Mouse (Mus musculus): ENCODE results near the gene Fgf8.

The Fgf8 gene

DNA sequence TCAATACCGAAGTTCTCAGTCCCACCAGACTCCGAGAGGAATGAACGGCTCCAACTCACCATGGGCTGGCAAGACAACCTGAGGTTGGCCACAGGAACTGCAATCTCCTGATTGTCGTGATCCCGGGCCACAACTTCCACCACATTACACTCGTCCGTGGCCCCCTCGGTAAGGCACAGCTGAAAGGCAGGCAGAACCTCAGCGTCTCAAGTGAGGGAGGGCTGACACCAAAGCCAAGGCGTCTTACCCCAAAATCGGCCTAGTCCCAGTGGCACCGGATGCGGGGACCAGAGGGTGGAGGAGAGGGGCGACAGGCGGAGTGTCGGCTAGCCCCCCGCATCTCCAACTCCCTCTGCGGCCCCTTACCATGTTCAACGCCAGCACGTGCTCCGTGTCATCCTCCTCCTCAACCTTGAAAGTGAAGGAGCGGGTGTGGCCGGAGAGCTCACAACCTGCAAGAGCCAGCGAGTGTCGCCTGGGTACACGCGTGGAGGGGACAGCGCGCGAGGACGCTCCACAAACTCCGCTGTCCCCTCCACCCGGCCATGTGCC is 6.1 kb upstream of the Fgf8 start:
- DNase-seq (ENCODE audit: low spot score in 2 of 2): no peak

DNA sequence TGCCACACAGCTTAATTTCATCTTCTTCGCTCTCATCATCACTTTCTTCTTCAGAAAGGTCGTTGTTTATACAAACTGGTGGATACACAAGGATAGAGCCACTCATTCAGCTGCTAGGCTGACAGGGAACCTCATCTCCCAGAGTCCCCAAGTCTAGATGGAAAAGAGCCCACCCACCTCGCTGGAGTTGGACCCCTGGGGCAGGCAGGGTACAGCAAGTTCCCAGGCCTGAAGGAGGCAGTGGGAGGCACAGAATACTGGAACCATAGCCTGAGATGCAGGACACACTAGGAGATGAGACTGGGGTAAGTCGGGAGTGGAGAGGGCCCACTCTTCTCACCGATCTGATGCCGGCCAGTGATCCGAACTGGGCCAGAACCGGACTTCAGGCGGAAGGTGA is 5.5 kb upstream of the Fgf8 start:
- no peak for DNase-seq (ENCODE audit: low spot score in 2 of 2)

DNA sequence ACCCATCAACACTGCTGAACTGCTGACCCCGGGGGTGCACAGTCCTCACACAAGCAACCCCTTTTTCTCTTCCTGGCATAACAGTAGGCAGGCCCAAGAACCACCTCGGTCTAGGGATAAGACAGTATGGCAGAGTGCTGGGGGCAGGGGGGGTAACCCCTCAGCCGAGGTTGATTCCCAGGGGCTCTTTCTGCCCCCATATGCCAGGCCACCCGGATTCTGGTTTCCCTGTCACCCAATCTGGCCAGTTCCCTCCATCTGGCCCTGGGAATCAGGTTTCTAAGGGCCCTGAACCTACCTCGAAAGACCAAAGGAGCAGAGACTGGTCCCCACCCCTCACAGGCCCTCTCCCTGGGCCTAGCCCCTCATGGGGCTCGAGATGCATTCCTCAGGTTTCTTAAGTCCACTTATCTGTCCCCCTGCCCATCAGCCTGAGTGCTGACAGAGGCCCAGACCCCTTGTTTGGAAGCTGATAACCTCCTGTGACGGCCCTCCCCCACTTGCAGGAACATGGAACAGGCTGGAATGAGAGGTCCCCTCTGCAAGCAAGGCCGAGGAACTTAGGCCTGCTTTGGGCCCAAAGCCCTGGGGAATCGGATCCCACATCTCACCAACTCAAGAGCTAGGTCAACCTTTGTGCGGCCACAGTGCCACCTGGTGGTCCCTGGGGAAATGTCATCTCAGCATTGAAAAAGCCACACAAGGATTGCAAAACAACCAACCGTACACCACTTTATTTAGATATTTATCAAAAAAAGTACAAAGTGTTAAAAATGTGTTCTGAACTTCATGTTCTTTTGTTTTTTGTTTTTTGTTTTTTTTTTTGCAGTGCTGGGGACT is 4.5 kb upstream of the Fgf8 start:
- DNase-seq (ENCODE audit: low spot score in 2 of 2): peak; percentile 77 to 86

DNA sequence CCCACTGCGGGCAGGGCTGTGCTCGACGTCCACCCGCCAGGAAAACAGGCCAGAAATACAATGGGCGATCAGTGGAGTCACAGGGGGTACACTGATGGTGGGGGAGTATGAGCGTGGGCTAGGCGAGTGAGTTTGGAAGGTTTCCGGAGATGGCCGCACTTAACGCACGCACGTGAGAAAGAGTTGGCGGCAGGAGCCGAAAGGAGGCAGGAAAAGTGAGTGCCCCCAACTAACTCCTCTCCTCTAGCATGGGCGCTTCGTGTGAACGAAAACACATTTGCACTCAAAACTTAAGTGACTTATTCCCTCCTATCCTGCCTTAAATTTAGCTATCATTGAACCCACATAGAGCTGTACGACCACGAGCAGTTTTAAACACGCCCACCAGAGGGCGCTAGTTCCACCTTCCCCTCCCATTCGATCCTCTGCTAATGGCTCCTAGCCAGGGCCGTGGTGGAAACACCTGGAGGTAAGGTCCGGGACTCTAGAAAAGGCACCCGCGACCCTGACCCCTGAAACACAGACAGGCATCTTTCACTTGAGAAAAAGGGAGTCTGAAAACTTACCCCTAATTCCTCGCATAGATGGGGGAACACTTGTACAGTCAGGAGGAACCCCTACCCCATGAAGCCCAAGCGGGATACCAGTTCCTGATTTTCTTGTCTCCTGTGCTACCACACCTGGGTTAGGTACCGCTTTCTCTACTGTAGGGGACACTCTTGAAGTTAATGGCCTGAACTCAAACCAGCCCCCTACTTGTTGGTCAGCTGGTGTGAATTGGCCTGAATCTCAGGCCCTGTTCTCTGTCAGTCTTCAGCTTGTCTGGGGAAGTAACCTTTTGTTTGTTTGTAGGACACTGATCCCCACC is 3.7 kb upstream of the Fgf8 start:
- DNase-seq (ENCODE audit: low spot score in 2 of 2): peak in 1 of 2 experiments; percentile 54

DNA sequence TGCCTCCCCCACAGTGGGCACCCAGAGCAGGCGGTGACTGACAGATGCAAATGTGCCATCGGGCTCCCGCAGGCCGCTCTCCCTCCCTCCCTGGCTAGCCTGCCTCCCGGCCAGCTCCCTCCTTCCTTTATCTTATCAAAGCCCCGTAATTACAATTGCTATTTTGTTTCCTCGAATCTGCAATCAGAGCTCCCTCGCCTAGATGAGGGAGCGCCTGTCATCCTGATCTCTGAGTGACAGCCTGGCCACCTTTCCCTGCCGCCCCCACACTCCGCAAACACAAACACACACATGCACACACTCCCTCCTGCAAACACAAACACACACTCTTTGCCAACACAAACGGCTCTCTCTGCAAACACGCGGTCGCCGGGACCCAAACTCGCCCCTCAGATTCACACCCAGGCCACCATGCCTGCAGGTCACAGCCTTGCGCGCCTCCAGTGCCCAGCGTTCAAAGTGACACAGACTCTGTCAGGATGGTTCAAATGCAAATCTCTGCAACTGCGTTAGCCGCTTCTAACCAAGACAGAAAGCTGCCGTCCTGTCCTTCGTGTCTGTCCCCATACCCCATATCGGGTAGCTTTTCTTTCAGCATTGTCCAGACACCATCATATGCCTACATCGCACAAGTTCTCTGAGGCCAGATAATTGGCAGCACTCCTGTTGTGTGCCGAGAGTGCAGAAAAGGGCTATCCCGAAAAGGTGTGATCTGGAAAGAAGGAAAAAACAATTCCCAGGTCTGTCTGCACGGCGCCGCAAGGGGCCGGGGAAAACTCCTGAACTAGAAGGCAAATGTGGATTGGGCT is 2.8 kb upstream of the Fgf8 start:
- no peak for DNase-seq (ENCODE audit: low spot score in 2 of 2)

DNA sequence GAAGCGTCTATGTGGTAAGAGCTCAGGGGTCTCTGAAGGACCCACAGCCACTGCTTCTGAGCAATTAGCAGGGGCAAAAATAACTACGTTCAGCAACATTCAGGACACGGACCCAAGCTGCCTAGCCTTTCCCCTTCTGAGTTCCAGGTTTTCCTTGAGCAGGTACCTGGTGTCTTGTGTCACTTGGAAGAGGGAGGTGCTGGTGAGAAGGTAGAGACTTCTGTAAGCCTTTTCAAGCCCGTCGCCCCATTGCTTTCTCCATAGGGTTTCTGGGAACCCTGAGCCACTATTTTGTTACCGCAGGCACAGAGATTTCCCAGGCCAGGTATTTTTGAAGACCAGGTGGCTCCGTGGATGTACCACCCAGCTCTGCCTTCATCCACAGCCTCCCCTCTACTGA is 904 bp upstream of the Fgf8 start:
- no peak for DNase-seq (ENCODE audit: low spot score in 2 of 2)

DNA sequence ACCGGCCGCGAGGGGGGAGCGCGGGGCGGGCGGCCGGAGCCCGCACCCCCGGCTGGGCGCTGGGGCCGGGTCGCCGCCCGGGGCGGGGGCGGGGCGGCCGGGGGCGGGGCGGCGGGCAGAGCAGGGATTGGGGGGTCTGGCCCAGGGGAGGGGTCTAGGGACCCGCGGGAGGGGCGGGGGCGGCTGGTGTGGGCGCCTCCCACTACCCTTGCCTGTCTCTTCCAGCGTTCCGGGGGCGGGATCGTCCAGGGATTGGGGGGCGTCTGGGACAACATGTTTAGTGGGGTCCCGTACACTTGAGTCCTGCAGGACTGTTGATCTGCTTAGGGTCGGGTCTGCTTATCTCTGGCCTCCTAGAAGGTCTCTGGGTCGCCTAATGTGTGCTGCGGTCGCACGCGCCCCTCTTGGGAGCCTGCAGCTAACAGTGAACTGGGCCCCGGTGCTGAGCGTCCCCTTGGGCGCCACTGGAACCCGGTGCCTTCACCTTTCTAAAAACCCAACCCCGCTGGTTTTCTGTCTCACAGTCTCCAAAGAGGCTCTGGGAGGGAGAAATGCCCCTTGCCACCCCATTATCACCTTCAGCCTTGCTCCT is 365 bp upstream of the Fgf8 start:
- DNase-seq (ENCODE audit: low spot score in 2 of 2): no peak

DNA sequence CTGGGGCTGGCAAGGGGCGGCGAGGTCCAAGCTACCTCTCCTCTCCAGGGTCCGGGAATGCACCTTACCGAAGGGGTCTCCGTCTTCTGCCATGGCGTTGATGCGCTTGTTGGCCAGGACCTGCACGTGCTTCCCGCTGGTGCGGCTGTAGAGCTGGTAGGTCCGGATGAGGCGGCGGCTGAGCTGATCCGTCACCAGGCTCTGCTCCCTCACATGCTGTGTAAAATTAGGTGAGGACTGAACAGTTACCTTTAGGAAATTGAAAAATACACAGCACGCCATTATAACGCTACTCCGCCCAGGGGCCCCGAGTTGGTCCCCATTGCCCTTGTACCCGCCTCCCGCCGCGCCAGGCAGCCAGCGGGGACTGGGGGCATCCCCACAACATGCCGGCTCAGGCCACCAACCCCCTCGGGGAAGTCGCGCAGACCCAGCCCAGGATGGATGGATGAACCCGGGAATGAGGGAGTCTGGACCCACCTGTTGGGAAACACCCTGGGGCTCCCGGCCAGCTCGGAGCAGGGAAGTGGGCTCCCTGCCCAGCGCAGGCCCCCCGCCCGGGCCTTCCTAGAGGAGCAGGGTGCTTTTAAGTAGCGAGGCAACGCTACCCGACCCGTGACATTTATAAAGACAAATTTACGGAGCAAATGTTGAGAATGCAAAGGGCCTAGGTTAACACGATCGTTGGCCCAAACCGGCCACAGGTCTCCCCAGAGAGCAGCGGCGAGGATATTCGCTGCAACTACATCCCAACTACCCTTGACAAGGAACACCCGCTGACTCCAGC is 1.1 kb downstream of the Fgf8 start:
- DNase-seq (ENCODE audit: low spot score in 2 of 2): no peak

DNA sequence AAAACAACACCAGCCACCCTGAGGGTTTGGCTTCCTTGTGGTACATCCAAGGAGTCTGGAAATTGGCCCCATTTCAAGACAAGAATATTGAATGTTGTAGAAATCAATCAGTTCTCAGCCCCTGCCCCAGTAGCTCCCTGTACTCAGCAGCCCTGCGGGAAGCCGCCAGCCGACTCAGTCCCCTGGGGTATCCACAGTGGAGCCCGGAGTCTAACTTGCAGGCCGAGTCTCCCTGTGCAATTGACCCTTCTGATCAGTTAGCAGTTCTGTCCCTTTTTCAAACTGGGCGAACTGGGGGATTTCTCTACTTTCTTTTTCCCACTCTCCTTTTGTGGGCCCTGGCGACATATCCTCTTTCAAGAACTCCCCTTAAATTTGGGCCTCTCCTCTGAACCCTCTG is 1.9 kb downstream of the Fgf8 start:
- no peak for DNase-seq (ENCODE audit: low spot score in 2 of 2)

DNA sequence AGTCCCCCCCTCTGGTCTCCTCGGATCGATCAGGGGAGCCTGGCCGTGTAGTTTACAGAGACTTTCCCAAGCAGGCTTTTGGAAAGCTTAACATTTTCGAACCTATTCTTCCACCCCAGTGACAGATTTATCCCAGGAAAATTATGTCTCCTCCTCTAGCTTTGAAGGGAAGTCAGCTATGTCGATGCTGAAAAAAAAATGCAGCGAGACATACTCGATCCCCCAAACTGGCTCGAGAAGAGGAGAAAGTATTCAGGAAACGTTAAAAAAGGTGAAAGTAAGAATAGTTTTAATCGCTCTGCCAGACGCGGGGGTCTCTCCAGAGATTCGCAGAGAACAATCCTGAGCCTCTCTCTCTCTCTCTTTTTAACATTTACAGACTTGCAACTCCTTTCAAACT is 2.5 kb downstream of the Fgf8 start:
- DNase-seq (ENCODE audit: low spot score in 2 of 2): no peak

DNA sequence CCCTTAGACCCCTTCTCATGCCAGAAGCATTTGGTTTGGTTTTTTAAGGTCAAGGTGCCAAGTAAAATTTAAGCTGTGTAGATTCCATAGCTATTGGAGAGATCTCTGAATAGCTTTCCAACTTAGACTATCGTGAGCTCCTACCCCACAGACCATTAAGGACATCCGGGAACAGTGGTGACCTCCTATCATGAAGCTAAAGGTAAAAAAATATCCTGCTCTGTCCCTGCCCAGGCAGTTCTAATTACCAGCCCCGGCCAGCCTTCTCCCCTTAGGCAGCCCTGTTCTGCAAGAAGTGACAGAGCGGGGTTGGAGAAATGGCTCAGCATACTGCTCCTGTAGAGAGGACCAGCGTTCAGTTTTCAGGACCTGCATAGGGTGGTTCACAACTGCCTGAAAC is 4.2 kb downstream of the Fgf8 start:
- no peak for DNase-seq (ENCODE audit: low spot score in 2 of 2)

DNA sequence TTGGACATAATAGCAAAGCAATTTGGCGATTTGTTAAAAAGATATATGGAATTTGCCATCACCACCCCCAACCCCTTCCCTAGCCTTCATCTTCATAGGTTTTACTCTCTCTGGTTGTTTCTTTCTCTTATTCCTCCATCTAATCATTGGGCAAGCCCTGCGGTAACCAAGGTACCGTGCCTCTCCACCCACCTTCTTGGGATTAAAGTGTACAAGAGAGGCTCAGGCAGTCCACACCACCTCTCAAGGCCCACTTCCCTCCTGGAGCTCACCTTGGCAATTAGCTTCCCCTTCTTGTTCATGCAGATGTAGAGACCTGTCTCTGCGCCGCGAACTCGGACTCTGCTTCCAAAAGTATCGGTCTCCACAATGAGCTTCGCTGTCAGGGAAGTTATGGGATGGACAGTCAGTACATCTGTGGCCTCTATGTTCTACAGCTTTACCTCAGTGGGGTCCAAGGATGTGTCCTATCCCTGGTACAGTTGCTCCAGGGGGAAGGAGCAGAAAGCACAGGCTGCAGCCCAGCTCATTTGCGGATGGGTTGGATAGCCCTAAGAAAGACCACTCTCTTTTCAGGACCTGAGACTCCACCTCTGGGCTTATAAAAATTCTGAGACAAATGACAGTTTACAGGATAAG is 4.8 kb downstream of the Fgf8 start:
- DNase-seq (ENCODE audit: low spot score in 2 of 2): no peak

DNA sequence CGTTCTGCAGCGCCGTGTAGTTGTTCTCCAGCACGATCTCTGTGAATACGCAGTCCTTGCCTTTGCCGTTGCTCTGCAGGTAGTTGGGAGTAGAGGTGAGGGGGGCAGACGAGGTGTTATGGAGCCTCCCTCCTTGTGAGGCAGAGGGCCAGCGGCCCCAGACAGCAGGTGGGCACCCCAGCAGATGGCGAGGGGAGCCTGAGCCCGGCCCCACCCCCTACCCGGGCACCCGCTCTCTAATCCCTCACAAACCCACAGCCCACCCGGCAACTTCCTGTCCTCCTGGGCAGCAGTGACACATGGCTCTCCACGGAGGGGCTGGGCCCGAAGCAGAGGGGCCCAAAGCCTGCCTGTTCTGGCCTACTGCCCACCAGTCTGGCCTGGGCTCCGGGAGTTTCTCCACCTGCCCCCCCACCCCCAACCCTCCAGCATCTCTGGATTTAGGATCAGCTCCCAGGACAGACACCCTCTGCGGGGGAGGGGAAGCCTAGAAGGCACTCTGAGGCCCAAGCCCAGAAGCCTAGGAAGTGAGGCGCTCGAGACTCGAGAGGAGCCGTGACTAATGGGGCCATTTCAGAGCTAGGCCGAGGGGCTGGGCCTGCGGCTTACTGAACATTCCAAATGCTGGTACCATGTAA is 5.4 kb downstream of the Fgf8 start:
- DNase-seq (ENCODE audit: low spot score in 2 of 2): no peak

DNA sequence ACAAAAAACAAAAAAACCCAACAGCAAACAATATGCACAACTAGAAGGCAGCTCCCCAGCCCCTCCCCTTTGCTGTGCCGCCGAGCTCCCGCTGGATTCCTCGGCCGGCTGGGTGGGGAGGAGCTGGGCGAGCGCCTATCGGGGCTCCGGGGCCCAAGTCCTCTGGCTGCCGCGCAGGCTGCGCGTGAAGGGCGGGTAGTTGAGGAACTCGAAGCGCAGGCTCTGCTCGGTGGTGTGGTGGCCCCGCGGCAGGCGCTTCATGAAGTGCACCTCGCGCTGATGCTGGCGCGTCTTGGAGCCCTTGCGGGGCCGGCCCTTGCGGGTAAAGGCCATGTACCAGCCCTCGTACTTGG is 5.9 kb downstream of the Fgf8 start:
- peak in 1 of 2 experiments; percentile 50 for DNase-seq (ENCODE audit: low spot score in 2 of 2)

DNA sequence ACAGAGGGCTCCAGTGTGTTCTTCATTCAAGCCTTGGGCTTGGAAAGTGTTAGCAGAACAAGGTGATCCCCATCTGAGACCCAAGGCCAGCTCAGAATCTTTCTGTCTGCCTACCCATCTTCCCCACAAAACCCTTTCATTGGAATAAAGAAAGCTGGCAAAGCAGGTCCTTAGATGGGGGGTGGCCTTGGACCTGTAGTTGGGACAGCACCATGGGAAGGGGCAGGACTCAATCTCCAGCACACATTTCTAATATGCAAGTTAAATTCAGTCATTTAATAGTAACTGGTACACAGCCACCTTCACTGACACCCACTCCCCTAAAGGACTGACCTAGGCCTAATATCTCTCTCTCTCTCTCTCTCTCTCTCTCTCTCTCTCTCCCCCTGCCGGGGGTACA is 6.5 kb downstream of the Fgf8 start:
- no peak for DNase-seq (ENCODE audit: low spot score in 2 of 2)

DNA sequence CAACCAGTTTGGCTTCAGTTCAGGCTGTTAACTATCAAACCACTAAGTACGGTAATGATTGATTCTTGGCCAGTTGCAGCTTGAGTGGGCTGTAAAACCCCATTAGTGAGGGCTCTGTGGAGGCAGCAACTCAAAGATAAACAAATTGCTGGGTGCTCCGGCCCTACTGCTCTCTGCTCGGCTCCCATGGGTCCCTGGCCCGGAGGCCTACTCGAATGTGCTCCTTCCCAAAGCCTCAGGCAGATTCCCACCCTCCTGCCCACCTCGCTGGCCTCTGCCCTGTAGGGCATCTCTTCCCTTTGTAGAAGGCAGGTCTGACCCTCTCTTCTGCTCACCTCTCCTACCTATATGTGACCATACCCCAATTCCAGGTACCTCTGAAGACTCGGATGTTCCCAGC is 8.0 kb downstream of the Fgf8 start:
- no peak for DNase-seq (ENCODE audit: low spot score in 2 of 2)

DNA sequence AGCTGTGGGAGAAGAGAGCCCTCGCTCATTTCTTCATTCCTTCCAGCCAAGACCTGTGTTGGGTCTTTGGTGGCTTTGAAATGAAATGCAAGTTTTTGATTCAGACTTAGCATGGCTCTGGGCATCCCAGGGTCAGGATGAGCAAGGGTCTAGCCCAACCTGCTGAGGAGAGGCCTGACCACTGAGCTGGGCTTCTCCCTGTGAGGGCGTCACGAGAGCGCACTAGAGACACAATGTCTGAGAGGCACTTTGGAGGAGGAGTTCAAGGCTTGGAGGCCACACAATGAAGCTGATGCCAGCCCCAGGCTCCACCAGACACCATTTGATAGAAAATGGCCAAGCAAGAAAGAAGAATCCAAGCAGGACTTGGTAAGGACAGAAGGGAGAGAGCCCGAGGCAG is 8.5 kb downstream of the Fgf8 start:
- DNase-seq (ENCODE audit: low spot score in 2 of 2): no peak

DNA sequence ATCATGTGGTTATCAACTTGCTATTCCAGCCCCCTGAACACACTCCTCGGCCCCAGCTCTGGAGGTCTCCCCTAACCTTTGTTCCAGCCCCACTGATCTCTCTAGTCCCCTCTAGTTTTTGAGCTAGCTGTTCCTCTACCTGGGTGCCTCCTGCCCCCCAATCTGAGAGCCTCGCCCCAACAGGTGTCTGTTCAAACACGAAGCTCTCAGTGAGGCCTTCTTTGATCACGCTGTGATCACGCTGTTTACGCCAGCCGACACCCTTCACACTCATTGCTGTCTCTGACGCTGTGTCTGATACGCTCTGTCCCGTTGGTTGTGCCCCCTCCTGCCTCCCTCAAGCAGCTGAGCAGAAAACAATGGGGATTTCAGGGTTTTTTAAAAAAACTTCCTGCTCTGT is 9.2 kb downstream of the Fgf8 start:
- no peak for DNase-seq (ENCODE audit: low spot score in 2 of 2)

DNA sequence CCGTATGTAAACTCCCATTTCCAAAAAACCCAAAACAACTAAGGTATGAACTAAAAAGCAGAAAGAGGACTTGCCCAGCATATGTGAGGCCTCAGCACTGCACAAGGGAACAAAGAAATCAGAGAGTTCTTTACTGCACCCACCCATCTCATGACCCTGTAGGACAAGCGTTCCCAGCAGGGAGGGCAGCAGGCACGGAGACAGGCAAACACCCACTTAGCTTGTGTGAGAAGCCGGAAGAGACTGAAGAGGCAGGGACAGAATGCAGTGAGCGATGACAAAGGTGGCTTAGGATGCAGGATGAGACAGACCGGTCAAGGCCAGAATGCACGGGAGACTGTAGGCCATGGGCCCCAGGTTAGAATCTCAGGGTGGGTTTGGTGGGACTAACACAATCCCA is 11.1 kb downstream of the Fgf8 start:
- no peak for DNase-seq (ENCODE audit: low spot score in 2 of 2)

DNA sequence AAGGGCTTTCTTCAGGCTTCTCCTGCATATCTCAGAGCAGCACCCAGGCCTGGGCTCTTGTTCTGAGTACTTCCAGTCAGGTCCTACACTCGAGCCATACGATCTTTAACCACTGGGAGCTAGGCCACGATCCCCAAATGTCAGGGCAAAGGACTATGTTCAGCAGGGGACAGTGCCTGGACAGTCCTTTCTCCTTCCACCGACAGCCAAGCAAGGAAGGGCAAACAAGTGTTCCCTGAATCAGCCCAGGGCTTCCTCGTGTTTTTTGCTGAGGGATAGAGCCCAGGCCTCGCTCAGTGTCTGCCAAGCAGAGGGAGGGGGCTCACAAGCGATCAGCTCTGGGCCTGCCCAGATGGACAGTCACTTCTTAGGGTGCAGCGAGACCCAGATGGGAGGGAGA is 12.7 kb downstream of the Fgf8 start:
- no peak for DNase-seq (ENCODE audit: low spot score in 2 of 2)

All from urinary bladder, postnatal 4 days (tissue).